Mouse (Mus musculus) retina, embryonic 14.5 days (tissue): ENCODE results near the gene Dennd1b.

Experiments used
- DNase-seq: peaks from one replicate; pipeline ENCODE4 v3.0.0-alpha.2; 2015; ENCODE audit warnings: low spot score

The Dennd1b gene

DNA sequence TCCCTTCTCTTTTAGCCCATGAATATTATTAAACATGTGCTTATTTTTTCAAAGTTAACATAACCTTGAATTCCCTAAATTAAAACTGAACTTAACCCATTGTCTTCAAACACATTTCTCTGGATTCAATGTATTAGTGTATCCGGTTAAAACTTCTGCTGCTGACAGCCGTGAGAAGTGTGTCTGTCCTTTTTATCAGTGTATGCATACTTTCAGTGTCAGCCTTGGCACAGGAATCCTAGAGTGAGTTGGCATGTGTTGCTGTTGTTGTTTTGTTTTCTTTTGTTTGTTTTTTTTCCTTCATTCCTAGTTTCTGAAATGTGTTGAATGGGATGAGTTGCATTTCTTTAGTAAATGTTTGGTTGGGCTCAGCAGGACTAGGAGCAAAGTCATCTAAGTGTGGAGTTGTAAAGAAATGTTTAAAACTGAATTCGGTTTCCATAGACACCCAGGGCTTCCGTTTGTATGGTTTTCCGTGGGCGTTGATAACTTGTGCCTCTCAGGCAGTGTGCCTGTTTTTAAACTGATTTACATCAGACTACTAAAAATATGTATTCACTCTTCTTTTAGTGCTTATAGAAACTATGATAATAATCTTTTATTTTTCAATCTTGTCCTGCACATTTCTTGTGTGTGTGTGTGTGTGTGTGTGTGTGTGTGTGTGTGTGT is 217.4 kb downstream of the Dennd1b start:
- no peak for DNase-seq

DNA sequence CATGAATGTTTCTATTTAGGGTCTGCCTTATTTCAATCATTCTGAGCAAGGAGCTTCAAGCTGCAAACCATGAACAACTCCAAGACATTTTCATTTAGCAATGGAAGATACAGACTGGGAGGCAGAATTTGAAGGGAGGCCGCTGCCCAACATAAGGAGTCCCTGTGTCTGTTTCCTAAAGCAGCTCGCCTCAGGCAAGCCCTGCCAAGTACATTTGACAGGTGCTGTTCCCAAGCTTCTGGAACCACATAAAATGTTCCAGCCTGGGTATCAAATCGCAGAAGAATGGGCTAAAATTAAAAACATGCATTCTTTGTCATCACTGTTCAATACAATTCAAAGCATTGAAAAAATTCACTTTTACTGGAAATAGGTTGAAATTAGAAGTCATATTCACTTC is 229.4 kb downstream of the Dennd1b start:
- DNase-seq = no peak

DNA sequence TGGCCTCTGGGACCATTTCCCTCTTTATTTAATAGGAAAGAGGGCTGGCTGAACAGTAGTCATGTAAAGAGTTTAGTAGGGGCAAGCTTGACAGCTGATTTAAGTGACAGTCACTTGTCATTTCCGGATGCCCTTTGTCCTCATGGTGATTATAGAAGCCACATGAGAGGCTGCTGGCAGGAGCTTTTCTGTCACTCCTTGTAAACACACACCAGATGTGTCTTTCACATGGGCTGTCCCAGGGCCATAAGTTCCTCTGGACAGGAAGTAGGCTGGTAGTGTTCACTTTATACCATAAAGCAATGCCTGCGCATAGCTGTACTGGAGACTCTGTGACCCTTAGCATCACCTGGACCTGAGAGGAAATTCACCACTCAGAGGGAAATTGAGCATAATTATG is 230.8 kb downstream of the Dennd1b start:
- peak; percentile 9 for DNase-seq

DNA sequence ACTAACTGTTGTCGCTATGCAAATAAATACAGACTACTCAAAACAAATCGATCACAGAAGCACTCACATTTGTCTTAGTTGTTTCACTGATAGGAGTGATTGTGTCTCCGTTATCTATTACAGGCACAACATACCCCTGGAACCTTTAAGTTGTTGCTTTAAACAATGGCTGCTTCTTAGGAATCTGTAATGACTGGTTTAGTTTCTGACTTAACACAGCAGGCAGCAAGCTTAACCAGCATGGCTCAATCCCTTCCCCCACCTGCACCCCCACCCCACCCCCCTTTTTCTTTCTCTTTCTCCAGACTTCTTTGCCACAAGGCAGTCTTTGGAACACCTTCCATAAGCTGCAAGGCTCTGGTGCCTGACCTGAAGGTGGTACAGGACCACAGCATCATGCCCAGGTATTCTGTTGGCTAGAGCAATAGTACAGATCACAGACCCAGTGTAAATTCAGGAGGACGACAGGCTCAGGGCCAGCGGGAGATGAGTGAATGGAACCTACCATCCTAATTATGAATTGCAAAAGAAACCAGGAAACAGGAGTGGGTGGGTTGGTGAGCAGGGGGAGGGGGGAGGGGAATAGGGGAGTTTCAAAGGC is 231.3 kb downstream of the Dennd1b start:
- no peak for DNase-seq

DNA sequence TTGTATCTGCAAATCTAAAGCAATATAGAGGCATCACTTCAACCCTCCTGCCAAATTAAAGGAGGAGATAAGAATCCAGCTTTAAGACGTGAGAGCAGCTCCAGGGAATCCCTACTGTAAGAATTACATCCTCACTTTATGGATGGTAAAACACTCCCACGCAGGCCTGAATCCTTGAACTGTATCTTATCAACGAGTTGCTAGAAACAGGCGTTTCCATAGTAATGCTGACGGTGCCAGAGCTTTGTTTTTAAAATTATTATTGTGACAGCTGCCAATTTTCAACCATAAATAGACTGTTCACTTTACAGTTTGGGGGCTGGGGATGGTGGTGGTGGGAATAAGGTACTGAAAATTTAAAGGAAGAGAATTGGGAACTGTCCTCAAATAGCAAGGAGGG is 239.8 kb downstream of the Dennd1b start:
- no peak for DNase-seq

DNA sequence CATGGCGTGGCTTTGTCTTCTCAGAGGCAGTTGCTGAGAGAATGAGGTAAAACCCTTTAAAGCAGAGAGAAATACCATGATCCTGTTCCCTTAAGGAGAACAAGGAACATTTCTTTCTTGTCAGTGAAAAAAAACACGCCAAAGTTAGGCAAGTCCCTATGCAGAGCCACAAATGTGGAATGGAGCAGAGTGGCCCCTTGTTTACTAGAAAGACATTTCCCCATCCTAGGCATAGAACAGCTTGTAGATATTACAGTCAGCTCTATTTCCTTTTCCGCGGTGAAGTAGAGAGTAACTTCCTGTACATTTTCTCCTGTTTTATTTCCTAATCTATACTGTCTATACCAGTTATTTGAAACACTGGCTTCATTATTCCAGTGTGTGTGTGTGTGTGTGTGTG is 243.0 kb downstream of the Dennd1b start:
- no peak for DNase-seq

DNA sequence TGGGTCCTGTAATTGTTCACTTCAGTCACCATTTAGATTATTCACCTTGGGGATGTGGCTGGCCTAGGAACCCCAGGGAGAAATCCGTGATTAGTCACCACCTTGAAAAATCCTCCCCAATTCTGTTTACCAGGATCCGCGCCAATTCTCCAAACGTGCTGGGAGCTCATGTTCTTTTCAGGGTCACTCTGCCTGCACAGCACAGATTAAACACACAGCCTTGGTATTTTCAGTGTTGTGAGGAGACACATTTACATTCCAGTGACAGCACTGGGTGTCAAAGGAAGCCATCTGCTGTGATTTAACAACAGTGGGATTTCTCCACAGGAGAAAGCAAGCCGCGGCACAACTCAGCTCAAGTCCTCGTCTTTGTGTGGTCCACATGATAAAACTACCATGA is 246.6 kb downstream of the Dennd1b start:
- DNase-seq = no peak

DNA sequence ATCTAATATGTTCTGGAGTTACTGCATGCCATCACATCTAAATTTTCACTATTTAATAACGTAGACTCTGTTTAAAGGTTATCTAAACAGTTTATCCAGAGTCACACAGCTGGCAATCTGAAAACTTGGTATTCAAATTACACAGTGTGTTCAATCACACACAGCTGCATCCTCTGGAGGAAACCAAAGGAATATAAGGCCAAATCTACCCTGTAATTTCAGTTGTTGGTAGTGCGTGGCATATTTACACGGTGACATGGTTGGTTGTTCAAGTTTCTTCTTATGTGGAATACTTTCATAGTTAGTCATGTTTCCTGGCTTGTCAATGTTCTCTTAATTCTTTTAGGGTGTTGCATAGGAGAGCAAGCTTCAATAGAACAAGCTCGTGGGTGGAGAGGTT is 247.3 kb downstream of the Dennd1b start:
- DNase-seq = no peak

DNA sequence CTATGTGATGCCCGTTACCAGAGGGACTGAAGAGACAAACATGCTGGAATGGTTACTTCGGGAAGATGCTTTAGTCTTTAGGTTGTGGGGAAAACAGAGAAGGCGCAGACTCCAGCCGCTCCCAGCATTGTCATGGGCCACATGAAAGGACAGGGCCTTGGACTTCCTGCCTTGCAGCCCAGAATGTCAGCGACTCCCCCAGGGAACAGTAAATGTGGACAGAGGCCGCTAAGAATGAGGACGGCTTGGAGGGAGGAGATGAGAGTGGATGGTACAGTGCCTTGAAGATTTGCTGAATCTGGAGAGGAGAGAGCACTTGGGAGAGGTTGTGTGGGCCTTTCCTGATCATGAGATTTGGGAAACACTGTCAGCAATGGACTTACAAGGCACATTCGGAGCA is 252.1 kb downstream of the Dennd1b start:
- DNase-seq = no peak

DNA sequence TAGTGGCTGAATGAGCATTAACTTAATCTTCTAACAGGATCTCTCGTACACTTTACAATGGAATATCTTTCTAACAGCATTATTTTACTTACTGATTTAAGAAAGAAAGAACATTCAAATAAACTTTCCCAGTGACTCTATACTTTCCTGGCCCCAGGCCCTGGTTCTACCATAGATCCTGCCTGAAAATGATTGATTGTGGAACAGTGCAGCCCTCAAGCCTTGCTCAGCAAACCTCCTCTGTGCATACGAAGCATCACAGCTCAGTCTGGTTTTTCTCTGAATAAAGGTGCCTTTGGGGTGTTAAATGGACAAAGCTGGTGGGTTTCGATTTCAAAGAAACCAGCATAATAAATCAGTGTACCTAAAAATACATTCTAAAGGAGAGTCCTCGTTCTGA is 260.6 kb downstream of the Dennd1b start:
- no peak for DNase-seq

DNA sequence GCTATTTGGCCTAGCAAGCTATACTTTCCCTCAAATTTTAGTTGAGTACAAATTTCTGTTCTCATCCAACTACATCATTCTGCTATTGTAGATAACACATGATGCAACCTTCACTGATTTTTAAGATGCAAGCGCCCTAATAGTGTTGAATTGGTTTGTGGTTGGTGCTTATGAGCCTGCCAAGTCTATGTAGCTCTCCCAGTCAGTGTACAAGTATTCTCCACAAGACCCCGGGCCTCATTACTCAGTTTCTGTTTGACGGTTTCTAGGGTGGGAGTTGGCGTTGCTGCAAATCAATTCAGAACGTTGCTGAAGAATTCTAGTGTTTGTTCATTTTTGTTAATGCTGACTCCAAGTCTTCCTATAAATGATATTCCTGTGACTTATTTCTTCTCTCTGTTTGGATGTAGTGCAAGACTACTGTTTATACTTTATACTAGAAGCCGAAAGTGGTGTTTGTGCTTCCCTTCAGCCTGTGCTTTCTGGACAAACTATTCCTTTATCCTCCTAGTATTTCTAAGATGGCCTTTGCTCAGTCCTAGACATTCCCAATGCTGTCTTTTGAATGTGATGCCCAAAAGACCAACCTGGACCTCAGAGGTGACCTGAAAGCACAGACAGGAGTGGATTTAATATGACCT is 261.2 kb downstream of the Dennd1b start:
- DNase-seq = no peak
